Mouse (Mus musculus) lung, embryonic 14.5 days (tissue): ENCODE results near the gene Ppp1r15b. TPM values are rescaled to one million over a fixed set of nuclear protein-coding genes. Genes with fewer than 3 reads are reported as not detected.
A peak's percentile ranks its signal among the peaks of the same experiment; 100 is the strongest.

Experiments used
- ATAC-seq: fragments of 200-750 bp; cut with Nextera tagmentation; 2 replicates; pipeline ENCODE4 v1.8.0; 2017; ENCODE audit warnings: mild to moderate bottlenecking, moderate TSS enrichment, moderate library complexity; ENCODE audit not compliant: insufficient read depth
- DNase-seq: peaks from one replicate; pipeline ENCODE4 v3.0.0-alpha.2; 2015
- H3K27ac ChIP-seq: fragments of 300-500 bp; sonication (generic); 2 replicates; pipeline ENCODE4 v1.5.1; 2014; ENCODE audit warnings: low read depth, mild to moderate bottlenecking, moderate library complexity
- H3K27me3 ChIP-seq: fragments of 300-500 bp; sonication (generic); 2 replicates; pipeline ENCODE4 v1.6.1; 2014; ENCODE audit warnings: low read length, control low read depth; ENCODE audit not compliant: insufficient read depth
- H3K36me3 ChIP-seq: fragments of 300-500 bp; sonication (generic); 2 replicates; pipeline ENCODE4 v1.6.1; 2014; ENCODE audit warnings: control low read depth; ENCODE audit not compliant: insufficient read depth
- H3K4me1 ChIP-seq: fragments of 300-500 bp; sonication (generic); 2 replicates; pipeline ENCODE4 v1.6.1; 2014; ENCODE audit warnings: antibody characterized with exemption, control low read depth; ENCODE audit not compliant: insufficient read depth
- H3K4me2 ChIP-seq: fragments of 300-500 bp; sonication (generic); 2 replicates; pipeline ENCODE4 v1.6.1; 2014; ENCODE audit warnings: mild to moderate bottlenecking
- H3K4me3 ChIP-seq: fragments of 300-500 bp; sonication (generic); 2 replicates; pipeline ENCODE4 v1.5.1; 2014; ENCODE audit warnings: low read depth, low read length
- H3K9ac ChIP-seq: fragments of 300-500 bp; sonication (generic); 2 replicates; pipeline ENCODE4 v1.6.1; 2014
- H3K9me3 ChIP-seq: fragments of 300-500 bp; sonication (generic); 2 replicates; pipeline ENCODE4 v1.6.1; 2016; ENCODE audit warnings: low read depth, low read length, control low read depth
- CTCF ChIP-seq: IDR thresholded peaks from 2 replicates; pipeline ENCODE4 v1.5.1; 2016; ENCODE audit warnings: antibody characterized with exemption, low read depth
- whole genome bisulfite sequencing: fragments of 180-500 bp; shearing (Covaris S2); extraction: QIAGEN DNeasy Blood & Tissue Kit; methylation state at CpG from one replicate; pipeline ENCODE4 v1.1.7; 2014; 5-methylcytosine and 5-hydroxymethylcytosine counted together
- polyA plus RNA-seq: library from polyadenylated mRNA; unstranded; fragments of >200 nt; fragmentation: Nextera tagmentation; extraction: Ambion mirVana; gene quantifications from 2 replicates; pipeline ENCODE4 v1.2.1, GENCODE M21; 2014

The Ppp1r15b gene
- polyA plus RNA-seq, 1 experiment from 2014 or later: 54.3 TPM

DNA sequence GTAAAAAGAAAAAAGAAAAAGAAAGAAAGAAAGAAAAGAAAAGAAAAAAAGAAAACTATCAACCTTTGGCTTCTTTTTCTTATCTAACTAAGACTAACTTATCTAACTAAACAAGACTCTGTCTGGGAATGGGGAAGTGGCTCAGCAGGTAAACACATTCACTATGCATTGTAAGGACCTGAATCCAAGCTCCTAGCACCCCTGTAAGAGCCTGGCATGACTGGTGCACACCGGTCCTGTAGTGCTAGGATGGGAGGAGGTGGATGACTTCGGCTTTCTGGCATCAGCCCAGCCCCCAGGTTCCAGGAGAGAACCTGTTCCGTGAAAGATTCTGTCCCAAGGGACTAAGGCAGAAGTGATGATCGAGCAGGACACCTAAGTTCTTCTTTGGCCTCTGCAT, 30.6 kb downstream of the Ppp1r15b start:
- ATAC-seq: no peak
- Histone ChIP-seq H3K27ac (no peak overlapping the region), H3K4me1 (0 out of 2 replicates have a peak, but pooled peaks cover 4% of the 10 kb centered on the region), H3K9me3 (no peaks in the 10 kb centered on the region), H3K36me3 (no peaks in the 10 kb centered on the region), H3K4me2 (no peak overlapping the region), H3K9ac (no peak overlapping the region), H3K4me3 (no peak overlapping the region), H3K27me3 (peaks cover 53% of the 10 kb centered on the region)
- WGBS: 40% methylated on average over 4 of the region's 4 CpGs
- no peak for DNase-seq
- TF ChIP-seq CTCF: no peak

DNA sequence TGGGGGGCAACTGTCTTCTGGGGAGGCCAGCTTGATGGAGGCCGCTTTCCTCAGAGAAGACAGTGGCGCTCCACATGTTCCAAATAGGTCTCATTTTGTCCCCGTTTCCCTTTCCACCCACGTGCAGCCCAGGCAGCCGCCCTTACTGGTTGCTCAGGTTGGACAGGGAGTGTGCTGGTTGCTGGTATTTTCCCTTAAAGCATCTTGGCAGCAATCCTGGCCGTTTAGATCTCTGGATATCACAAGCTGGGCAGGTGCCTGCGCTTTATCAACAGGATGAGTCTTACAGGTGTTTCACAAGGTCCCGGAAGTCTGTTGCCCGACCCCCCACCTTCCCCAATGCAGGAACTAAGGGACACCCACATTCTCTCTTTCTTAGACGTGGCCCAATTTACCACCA, 31.1 kb downstream of the Ppp1r15b start:
- no peak overlapping the region for H3K4me2 ChIP-seq
- H3K36me3 ChIP-seq: no peaks in the 10 kb centered on the region
- 56% methylated on average over 10 of the region's 10 CpGs for WGBS
- H3K9me3 ChIP-seq: no peaks in the 10 kb centered on the region
- ATAC-seq: no peak
- no peak for TF ChIP-seq CTCF
- no peak overlapping the region for H3K27ac ChIP-seq
- H3K9ac ChIP-seq: no peak overlapping the region
- H3K4me3 ChIP-seq: no peak overlapping the region
- H3K27me3 ChIP-seq: peaks cover 53% of the 10 kb centered on the region
- H3K4me1 ChIP-seq: 0 out of 2 replicates have a peak, but pooled peaks cover 4% of the 10 kb centered on the region
- no peak for DNase-seq

DNA sequence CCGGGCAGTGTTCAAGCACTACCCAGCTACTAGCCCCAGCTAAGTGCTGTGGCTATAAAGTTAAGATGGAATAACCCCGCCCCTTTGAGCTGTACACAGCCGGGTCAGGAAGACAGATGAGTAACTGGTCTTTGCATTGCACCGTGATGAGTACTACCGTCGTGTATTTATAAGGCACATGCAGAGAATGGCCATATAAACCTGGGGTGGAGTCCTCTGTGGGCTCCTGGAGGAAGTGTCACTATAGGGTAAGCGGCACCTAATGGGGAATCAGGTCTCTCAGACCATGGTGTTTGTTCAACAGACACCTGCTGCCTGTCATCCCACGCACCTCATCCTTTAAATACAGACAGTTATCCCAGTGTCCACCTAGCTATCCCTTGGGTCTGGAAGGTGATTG, 32.0 kb downstream of the Ppp1r15b start:
- no peak for DNase-seq
- no peak overlapping the region for H3K4me3 ChIP-seq
- H3K9ac ChIP-seq: no peak overlapping the region
- no peak for ATAC-seq
- peaks cover 60% of the 10 kb centered on the region for H3K27me3 ChIP-seq
- no peaks in the 10 kb centered on the region for H3K36me3 ChIP-seq
- no peak overlapping the region for H3K4me2 ChIP-seq
- WGBS: 35% methylated on average over 8 of the region's 8 CpGs
- no peak for TF ChIP-seq CTCF
- H3K4me1 ChIP-seq: 0 out of 2 replicates have a peak, but pooled peaks cover 4% of the 10 kb centered on the region
- H3K27ac ChIP-seq: no peak overlapping the region
- no peaks in the 10 kb centered on the region for H3K9me3 ChIP-seq

DNA sequence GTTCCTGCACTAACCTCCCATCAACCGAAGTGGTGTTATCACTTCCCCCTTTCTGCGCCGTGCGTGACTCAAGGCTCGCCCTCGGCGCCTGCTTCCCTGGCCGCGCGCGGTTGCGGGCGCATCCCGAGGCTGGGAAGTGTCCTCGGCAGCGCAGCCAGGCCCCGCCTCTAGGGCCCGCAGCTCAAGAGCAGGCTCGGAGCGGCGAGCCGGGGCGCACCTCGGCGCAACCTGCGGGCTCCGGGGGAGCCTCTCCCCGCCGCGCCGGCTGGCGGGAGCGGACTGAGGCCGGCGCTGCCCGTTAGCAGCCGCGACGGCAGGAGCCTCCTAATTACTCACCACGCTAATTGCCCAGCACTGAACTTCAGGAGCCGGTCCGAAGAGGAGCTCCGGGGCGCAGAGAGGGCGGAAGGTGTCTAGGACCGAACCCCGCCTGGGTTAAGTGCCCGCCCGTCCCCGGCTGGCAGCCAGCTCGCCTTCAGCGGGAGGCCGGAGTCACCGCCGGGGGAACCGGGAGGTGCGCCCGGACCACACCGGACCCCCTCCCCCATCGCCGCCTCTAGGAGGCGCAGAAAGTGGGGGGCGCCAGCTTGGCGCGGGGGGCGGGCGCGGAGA, 33.0 kb downstream of the Ppp1r15b start, which contains the start of gene Plekha6:
Gene Plekha6, plus strand, starts transcription at position 391 of the 612 bp plus-strand sequence.
- H3K27me3 ChIP-seq: peaks cover 60% of the 10 kb centered on the region
- peak; percentile 7; the same call in 1 of the 2 replicates for TF ChIP-seq CTCF
- no peak for ATAC-seq
- H3K4me1 ChIP-seq: 0 out of 2 replicates have a peak, but pooled peaks cover 4% of the 10 kb centered on the region
- no peaks in the 10 kb centered on the region for H3K36me3 ChIP-seq
- DNase-seq: peak; percentile 59
- H3K9me3 ChIP-seq: no peaks in the 10 kb centered on the region
- H3K4me3 ChIP-seq: peak within 1 kb of the TSS; percentile 53
- no peak within 1 kb of the TSS for H3K27ac ChIP-seq
- H3K9ac ChIP-seq: peak within 1 kb of the TSS; percentile 47
- H3K4me2 ChIP-seq: peak within 1 kb of the TSS; percentile 99
- WGBS: under 1% methylated on average over 68 of the region's 68 CpGs

DNA sequence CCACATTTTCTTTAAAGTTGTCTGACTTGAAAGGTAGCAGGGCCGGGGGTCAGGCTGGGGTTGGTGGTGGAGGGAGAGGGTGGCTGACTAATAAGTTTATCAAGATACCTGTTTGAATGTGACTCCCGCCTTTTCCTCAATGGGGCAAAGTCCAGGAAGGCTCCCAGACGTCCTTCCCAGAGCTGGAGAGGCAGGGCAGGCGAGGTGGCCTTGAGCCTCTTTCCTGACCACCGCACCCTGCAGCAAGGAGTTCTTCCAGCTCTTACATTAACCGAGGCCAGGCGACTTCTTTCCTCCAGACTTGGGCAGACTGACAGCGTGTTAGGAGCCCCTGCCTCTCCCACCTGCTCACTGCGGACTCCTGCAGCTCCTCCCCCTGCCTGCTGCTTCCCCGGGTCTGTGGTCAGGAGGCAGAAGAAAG, 33.7 kb downstream of the Ppp1r15b start:
- peaks cover 61% of the 10 kb centered on the region for H3K27me3 ChIP-seq
- no peak for ATAC-seq
- H3K9ac ChIP-seq: peak overlapping the region; percentile 47
- no peak for TF ChIP-seq CTCF
- peak overlapping the region; percentile 99 for H3K4me2 ChIP-seq
- no peaks in the 10 kb centered on the region for H3K9me3 ChIP-seq
- H3K4me3 ChIP-seq: peak overlapping the region; percentile 53
- no peak for DNase-seq
- 0 out of 2 replicates have a peak, but pooled peaks cover 4% of the 10 kb centered on the region for H3K4me1 ChIP-seq
- no peak overlapping the region for H3K27ac ChIP-seq
- H3K36me3 ChIP-seq: no peaks in the 10 kb centered on the region
- 3% methylated on average over 10 of the region's 10 CpGs for WGBS

DNA sequence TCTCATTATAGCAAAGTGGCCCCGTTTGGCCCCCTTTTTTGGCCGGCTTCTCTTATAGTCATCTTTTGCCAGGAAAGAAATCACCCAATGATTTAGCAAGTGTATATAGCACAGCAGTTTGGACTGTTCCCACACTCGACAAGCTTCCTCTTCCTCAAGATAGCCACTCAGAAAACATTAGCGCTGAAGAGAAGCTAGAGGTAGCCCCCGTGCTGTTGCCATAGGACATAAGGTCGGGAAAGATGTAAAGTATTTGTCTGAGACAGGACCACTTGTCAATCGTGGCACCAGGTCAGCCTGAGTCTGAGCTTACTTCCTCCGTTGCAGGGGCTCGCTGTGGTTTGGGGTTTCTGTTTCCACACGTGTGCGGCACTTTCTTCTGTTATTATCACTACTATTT, 34.2 kb downstream of the Ppp1r15b start:
- 25% methylated on average over 11 of the region's 11 CpGs for WGBS
- Histone ChIP-seq H3K4me2 (no peak overlapping the region), H3K4me3 (no peak overlapping the region), H3K27me3 (peaks cover 65% of the 10 kb centered on the region), H3K36me3 (no peaks in the 10 kb centered on the region), H3K9me3 (no peaks in the 10 kb centered on the region), H3K4me1 (0 out of 2 replicates have a peak, but pooled peaks cover 4% of the 10 kb centered on the region), H3K27ac (no peak overlapping the region), H3K9ac (no peak overlapping the region)
- TF ChIP-seq CTCF: no peak
- no peak for ATAC-seq
- no peak for DNase-seq

DNA sequence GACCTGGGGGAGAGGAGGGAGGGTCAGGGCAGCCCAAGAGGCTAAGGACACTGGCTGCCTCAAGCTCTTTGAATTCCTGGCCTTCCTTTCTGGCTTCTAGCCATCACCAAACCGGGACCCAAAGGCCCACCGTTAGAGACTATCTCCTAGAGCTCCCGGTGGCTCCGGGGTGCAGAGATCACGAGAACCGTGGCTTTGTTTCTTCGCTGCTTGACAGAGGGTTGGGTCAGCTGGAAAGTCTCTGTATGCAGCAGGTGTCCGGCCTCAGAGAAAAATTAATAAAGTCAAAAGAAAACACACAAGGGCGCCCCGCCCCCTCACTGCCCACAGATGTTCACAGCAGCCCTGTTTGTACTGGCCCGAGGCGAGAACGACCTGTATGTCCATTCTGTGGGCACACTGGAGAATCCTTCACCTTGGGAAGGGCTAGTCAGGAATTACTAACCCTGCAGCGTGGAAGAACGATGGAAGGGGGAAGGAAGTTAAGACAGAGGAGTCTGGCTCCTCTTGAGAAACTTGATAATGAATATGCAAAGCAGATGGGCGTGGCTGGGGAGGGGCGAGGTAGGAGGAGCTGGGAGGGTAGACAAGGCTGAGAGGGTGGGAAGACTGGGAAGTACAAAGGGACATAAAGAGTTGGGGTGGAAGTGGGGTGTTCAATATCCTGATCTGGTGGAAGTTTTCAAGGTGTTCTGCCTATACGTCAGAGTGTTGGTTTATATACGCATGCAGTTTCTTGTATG, 37.5 kb downstream of the Ppp1r15b start:
- 36% methylated on average over 19 of the region's 19 CpGs for WGBS
- peak overlapping the region; percentile 23; the same call in 1 of the 2 replicates for H3K4me2 ChIP-seq

More for the DNA sequence above, 37.5 kb downstream of the Ppp1r15b start:
- no peak overlapping the region for H3K4me3 ChIP-seq
- no peaks in the 10 kb centered on the region for H3K36me3 ChIP-seq
- no peaks in the 10 kb centered on the region for H3K9me3 ChIP-seq
- peaks cover 44% of the 10 kb centered on the region for H3K27me3 ChIP-seq
- ATAC-seq (no peak), DNase-seq (peak; percentile 42)
- H3K27ac ChIP-seq: no peak overlapping the region
- no peak overlapping the region for H3K9ac ChIP-seq
- no peak for TF ChIP-seq CTCF
- H3K4me1 ChIP-seq: 0 out of 2 replicates have a peak, but pooled peaks cover 4% of the 10 kb centered on the region
